Mouse (Mus musculus) MEL (cell line): ENCODE measurements around the gene Cdc42ep3. TPM values are rescaled to one million over a fixed set of nuclear protein-coding genes. Genes with fewer than 3 reads are reported as not detected.

Experiments
- DNase-seq: peaks from one replicate; pipeline ENCODE4 v3.0.0; 2011; ENCODE audit warnings: low read depth, low spot score
- H3K27ac ChIP-seq: 2 replicates; pipeline ENCODE4 v1.5.1; 2012; ENCODE audit warnings: low read depth, mild to moderate bottlenecking, control low read depth, low read length, moderate library complexity; ENCODE audit not compliant: control insufficient read depth
- H3K27me3 ChIP-seq, 2 experiments: fragments of 150-350 bp in 1 of 2; sonication (generic) in 1 of 2; 2 replicates each; pipeline ENCODE4 v1.6.1; 2012; ENCODE audit warnings: low read length in 2 of 2, mild to moderate bottlenecking in 2 of 2, improper control_type of control experiment in 1 of 2, moderate library complexity in 1 of 2; ENCODE audit not compliant: insufficient read depth in 2 of 2, control insufficient read depth in 1 of 2
- H3K36me3 ChIP-seq, 2 experiments: 2 replicates each; pipeline ENCODE4 v1.6.1; 2012 to 2014; ENCODE audit warnings: low read length in 2 of 2, improper control_type of control experiment in 1 of 2, inconsistent platforms in 1 of 2, mild to moderate bottlenecking in 1 of 2; ENCODE audit not compliant: insufficient read depth in 2 of 2, control insufficient read depth in 1 of 2
- H3K4me1 ChIP-seq, 2 experiments: fragments of 150-350 bp in 1 of 2; sonication (generic) in 1 of 2; 2 replicates each; pipeline ENCODE4 v1.6.1; 2012; ENCODE audit warnings: low read length in 2 of 2, improper control_type of control experiment in 1 of 2, mild to moderate bottlenecking in 1 of 2; ENCODE audit not compliant: insufficient read depth in 2 of 2, control insufficient read depth in 1 of 2
- H3K4me3 ChIP-seq, 2 experiments: fragments of 150-350 bp in 1 of 2; sonication (generic) in 1 of 2; 2 replicates each; pipeline ENCODE4 v1.5.1; 2012; ENCODE audit warnings: low read depth in 2 of 2, low read length in 2 of 2, mild to moderate bottlenecking in 2 of 2, moderate library complexity in 2 of 2, control low read depth in 1 of 2, improper control_type of control experiment in 1 of 2; ENCODE audit not compliant: control insufficient read depth in 1 of 2, insufficient read depth in 1 of 2
- H3K79me2 ChIP-seq: 2 replicates; pipeline ENCODE4 v1.6.1; 2012; ENCODE audit warnings: mild to moderate bottlenecking, low read length, moderate library complexity; ENCODE audit not compliant: control insufficient read depth, poor library complexity, insufficient read depth
- H3K9ac ChIP-seq: 2 replicates; pipeline ENCODE4 v1.6.1; 2012; ENCODE audit warnings: low read depth, mild to moderate bottlenecking, control low read depth, low read length, moderate library complexity; ENCODE audit not compliant: control insufficient read depth, poor library complexity, severe bottlenecking
- H3K9me3 ChIP-seq: fragments of 150-350 bp; sonication (generic); replicated peaks from 2 replicates; pipeline ENCODE4 v1.6.1; 2012; ENCODE audit warnings: mild to moderate bottlenecking, low read length, improper control_type of control experiment, moderate library complexity; ENCODE audit not compliant: insufficient read depth
- CHD2 ChIP-seq: IDR thresholded peaks from 2 replicates; pipeline ENCODE4 v1.6.1; 2011; ENCODE audit warnings: low read length, improper control_type of control experiment
- ELF1 ChIP-seq: IDR thresholded peaks from 2 replicates; pipeline ENCODE4 v1.6.1; 2014; ENCODE audit warnings: low read depth, mild to moderate bottlenecking, inconsistent platforms, low read length, improper control_type of control experiment, moderate library complexity
- EP300 ChIP-seq, 2 experiments: IDR thresholded peaks; 2 replicates each; pipeline ENCODE4 v1.6.1; 2011; ENCODE audit warnings: improper control_type of control experiment in 2 of 2, low read length in 2 of 2, low read depth in 1 of 2, mild to moderate bottlenecking in 1 of 2
- ETS1 ChIP-seq: IDR thresholded peaks from 2 replicates; pipeline ENCODE4 v1.6.1; 2012; ENCODE audit warnings: low read depth, mild to moderate bottlenecking, inconsistent platforms, low read length, improper control_type of control experiment, moderate library complexity
- GATA1 ChIP-seq: IDR thresholded peaks from 2 replicates; pipeline ENCODE4 v1.6.1; 2011; ENCODE audit warnings: low read depth, low read length, improper control_type of control experiment
- KAT2A ChIP-seq: conservative IDR thresholded peaks from 2 replicates; pipeline ENCODE4 v1.6.1; 2012; ENCODE audit warnings: low read depth, low read length, improper control_type of control experiment, inconsistent platforms
- MEF2A ChIP-seq: IDR thresholded peaks from 2 replicates; pipeline ENCODE4 v1.6.1; 2014; ENCODE audit warnings: low read depth, mild to moderate bottlenecking, inconsistent platforms, low read length, improper control_type of control experiment; ENCODE audit not compliant: poor library complexity, insufficient replicate concordance, severe bottlenecking; ENCODE audit errors: extremely low read depth
- MYB ChIP-seq: IDR thresholded peaks from 2 replicates; pipeline ENCODE4 v1.6.1; 2011; ENCODE audit warnings: mild to moderate bottlenecking, low read depth, low read length, improper control_type of control experiment
- NELFE ChIP-seq: IDR thresholded peaks from 2 replicates; pipeline ENCODE4 v1.6.1; 2011; ENCODE audit warnings: low read depth, low read length, improper control_type of control experiment
- RAD21 ChIP-seq: IDR thresholded peaks from 2 replicates; pipeline ENCODE4 v1.6.1; 2011; ENCODE audit warnings: mild to moderate bottlenecking, low read depth, low read length, improper control_type of control experiment
- SIN3A ChIP-seq: IDR thresholded peaks from 2 replicates; pipeline ENCODE4 v1.6.1; 2012; ENCODE audit warnings: low read length, improper control_type of control experiment, inconsistent platforms
- TBP ChIP-seq: IDR thresholded peaks from 2 replicates; pipeline ENCODE4 v1.8.0; 2011; ENCODE audit warnings: low read depth, low read length, improper control_type of control experiment
- TCF12 ChIP-seq: IDR thresholded peaks from 2 replicates; pipeline ENCODE4 v1.6.1; 2014; ENCODE audit warnings: low read depth, mild to moderate bottlenecking, inconsistent platforms, low read length, improper control_type of control experiment, moderate library complexity
- USF1 ChIP-seq: IDR thresholded peaks from 2 replicates; pipeline ENCODE4 v1.6.1; 2014; ENCODE audit warnings: low read depth, mild to moderate bottlenecking, inconsistent platforms, low read length, improper control_type of control experiment, moderate library complexity
- ZC3H11A ChIP-seq: IDR thresholded peaks from 2 replicates; pipeline ENCODE4 v1.6.1; 2012; ENCODE audit warnings: low read depth, mild to moderate bottlenecking, inconsistent platforms, low read length, improper control_type of control experiment
- ZKSCAN1 ChIP-seq: IDR thresholded peaks from 2 replicates; pipeline ENCODE4 v1.6.1; 2012; ENCODE audit warnings: low read depth, mild to moderate bottlenecking, inconsistent platforms, low read length, improper control_type of control experiment, moderate library complexity
- ZMIZ1 ChIP-seq: IDR thresholded peaks from 2 replicates; pipeline ENCODE4 v1.6.1; 2012; ENCODE audit warnings: low read depth, mild to moderate bottlenecking, inconsistent platforms, low read length, improper control_type of control experiment, moderate library complexity
- ZNF384 ChIP-seq: IDR thresholded peaks from 2 replicates; pipeline ENCODE4 v1.6.1; 2012; ENCODE audit warnings: low read depth, mild to moderate bottlenecking, inconsistent platforms, low read length, improper control_type of control experiment
- polyA plus RNA-seq, 2 experiments: library from polyadenylated mRNA; stranded (reverse) in 1 of 2; unstranded in 1 of 2; fragments of >175 nt in 1 of 2; fragments of >200 nt in 1 of 2; gene quantifications; 2 replicates each; pipeline versions ENCODE4 v1.2.1 to v1.2.4; 2012; ENCODE audit warnings: low replicate concordance in 2 of 2, low read depth in 1 of 2; ENCODE audit not compliant: insufficient read length in 2 of 2, insufficient read depth in 1 of 2, missing spikeins in 1 of 2
- total RNA-seq: library from RNA; depleted of rRNA; stranded (reverse); fragments of 300-350 nt; gene quantifications from 2 replicates; pipeline ENCODE4 v1.2.3, GENCODE M21; 2012

Cdc42ep3 gene
- total and polyA plus RNA-seq, 3 experiments, result 4.2 to 8.4 TPM; not detected in 1

DNA sequence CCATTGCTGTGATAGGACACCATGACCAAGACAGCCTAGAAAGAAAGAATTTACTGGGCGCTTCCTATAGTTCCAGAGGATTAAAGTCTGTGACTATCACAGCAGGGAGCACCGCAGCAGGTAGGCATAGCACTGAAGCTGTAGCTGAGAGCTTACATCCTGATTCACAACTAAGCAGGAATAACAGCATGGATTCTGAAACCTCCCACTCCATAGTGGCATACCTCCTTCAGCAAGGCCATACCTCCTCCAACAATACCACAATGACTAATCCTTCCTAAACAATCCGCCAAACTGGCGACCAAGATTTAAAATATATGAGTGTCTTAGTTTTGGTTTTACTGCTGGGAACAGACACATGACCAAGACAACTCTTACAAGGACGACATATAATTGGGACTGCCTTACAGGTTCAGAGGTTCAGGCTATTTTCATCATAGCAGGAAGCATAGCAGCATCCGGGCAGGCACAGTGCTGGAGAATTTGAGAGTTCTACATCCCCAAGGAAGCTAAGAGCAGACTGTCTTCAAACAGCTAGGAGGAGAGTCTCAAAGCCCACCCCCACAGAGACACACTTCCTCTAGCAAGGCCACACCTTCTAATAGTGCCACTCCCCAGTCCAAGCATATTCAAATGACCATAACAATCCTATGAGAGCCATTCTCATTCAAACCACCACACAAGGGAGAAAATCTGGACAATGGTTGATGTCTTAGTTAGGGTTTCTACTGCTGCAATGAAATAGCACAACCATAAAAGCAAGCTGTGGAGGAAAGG, 21.7 kb upstream of the Cdc42ep3 start:
- Histone ChIP-seq H3K27me3 (no peaks in the 10 kb centered on the region), H3K4me1 (no peaks in the 10 kb centered on the region), H3K36me3 (no peaks in the 10 kb centered on the region), H3K9me3 (no peaks in the 10 kb centered on the region), H3K79me2 (no peaks in the 10 kb centered on the region), H3K4me3 (no peak overlapping the region), H3K27ac (no peak overlapping the region), H3K9ac (no peak overlapping the region)
- no peak for DNase-seq
- TF ChIP-seq ZC3H11A (no peak), EP300 (IDR thresholded peaks at IDR 0.05; ENCODE audit: low read depth in 1 of 2, low read length in 2 of 2) (no peak), RAD21 (no peak), KAT2A (no peak), NELFE (no peak), MYB (no peak)

DNA sequence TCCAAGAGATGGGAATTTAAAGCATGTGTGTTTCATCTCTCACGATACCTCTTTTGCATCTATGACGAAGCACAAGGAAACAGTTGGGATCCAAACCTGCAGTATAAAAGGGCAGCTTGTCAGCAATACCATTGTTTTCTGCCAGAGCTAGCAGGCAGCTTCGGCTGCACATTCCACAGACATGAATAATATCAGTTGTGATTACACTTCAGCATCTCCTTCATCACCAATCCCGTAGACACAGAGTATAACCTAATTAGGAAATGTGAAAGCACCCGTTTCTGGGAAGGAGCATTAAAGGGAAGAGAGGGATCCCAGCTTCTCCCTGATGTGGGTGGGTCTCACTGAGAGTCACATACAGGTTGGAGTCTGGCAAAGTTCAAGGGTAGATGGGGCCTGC, 18.1 kb upstream of the Cdc42ep3 start:
- H3K27me3 ChIP-seq, result no peaks in the 10 kb centered on the region
- TF ChIP-seq ZNF384 (no peak), ELF1 (no peak), ZMIZ1 (no peak), ETS1 (no peak), TBP (no peak), MEF2A (no peak), NELFE (no peak), TCF12 (no peak), CHD2 (no peak), USF1 (no peak), GATA1 (no peak), ZKSCAN1 (no peak), SIN3A (no peak), ZC3H11A (no peak)
- TF ChIP-seq, all 39 proteins: peak for 0
- DNase-seq, result no peak
- H3K4me3 ChIP-seq, result no peak overlapping the region
- H3K9ac ChIP-seq, result no peak overlapping the region
- H3K79me2 ChIP-seq, result no peaks in the 10 kb centered on the region
- H3K4me1 ChIP-seq, result no peaks in the 10 kb centered on the region
- H3K36me3 ChIP-seq, result no peaks in the 10 kb centered on the region
- H3K27ac ChIP-seq, result no peak overlapping the region
- no peaks in the 10 kb centered on the region for H3K9me3 ChIP-seq
